Mouse (Mus musculus) cerebellum, adult 9-10 months (tissue): Measurements from ENCODE around the gene Muc5b.
"Not testable (repeated sequence)": the region's sequence is repeated elsewhere in the genome, so short reads cannot be mapped to it uniquely, and the experiment has no call there.

ENCODE experiments used
- DNase-seq: peaks from one replicate; pipeline ENCODE4 v3.0.0; 2022

The Muc5b gene

DNA sequence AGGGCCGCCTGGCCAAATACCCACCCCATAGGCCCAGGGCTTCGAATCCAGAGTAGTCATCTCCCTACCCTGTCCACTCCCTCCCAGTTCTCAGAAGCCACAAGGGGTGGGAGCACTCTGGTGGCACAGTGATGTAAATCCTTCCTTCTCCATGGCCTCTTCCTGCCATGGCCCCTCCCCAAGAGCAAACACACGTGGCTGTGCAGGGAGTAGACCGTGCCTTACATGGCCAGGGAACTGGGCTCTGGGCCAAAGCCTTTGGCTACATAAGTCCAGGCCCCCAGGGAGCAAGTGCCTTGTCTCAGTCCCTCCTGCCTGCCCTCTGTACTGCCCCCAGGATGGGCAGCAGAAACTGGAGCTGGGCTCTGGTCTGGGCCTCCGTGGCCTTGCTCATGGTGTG is at the start of gene Muc5b:
Muc5b (plus strand) TSS at position 292 of the 400 bp plus-strand sequence.
- DNase-seq, result no peak

DNA sequence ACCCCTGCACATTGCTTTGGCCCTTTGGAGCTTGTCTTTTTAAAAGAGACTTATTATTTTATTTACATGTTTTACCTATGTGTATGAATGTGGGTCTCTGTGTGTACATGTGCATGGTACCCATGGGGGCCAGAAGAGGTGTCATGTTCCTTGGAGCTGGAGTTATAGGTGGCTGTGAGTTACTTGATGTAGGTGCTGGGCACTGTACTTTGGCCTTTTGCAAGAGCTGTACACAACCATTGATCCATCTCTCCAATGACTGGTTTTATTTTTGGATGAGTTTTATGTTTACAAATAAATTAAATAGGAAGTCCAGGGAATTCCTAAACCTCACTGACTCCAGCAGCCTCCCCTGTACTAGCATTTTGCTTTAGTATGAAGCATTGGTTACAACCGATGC is 44.6 kb upstream of the Muc5b start:
- no peak for DNase-seq

DNA sequence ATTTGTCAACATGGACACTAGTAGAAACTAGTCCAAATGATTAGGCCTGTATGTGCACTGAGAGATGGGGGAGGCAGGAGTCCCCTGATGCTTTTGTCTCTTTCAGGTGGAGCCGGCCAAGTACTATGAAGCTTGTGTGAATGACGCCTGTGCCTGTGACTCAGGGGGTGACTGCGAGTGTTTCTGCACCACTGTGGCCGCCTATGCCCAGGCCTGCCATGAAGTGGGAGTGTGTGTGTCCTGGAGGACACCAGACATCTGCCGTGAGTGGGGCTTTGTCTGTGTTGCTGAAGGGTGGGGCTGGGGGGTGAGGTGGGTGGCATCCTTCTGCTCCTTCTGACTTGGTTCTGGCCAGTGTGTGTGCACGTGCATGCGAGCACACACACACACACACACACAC is 35.7 kb upstream of the Muc5b start:
- DNase-seq, result no peak

DNA sequence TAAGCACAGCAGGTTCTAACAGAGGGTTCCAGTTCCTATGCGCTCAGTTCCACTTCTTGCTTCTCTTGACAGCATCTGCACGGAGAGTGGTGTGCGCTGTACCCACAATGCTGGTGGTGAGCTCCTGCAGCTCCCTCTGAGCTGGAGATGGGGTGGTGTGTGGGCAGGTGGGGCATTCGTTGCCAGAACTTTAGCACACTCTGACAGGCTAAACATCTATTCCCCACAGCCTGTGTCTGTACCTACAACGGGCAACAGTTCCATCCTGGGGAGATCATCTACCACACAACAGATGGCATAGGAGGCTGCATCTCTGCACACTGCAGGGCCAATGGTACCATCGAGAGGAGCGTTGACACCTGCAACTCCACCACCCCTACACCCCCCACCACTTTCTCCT is 33.5 kb upstream of the Muc5b start:
- DNase-seq, result no peak

DNA sequence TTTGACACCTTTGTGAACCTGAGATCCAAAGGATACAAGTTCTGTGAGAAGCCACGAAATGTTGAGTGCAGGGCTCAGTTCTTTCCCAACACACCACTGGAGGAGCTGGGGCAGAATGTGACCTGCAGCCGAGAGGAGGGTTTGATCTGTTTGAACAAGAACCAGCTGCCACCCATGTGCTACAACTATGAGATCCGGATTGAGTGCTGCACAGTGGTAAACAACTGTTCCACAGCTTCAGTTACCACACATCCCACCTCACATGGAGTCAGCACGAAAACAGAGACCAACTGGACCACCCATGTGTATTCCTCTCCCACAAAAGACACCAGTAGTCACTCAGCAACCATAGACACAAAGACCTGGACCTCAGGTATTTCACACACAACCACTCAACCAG is 31.0 kb upstream of the Muc5b start:
- DNase-seq, result not testable (repeated sequence)

DNA sequence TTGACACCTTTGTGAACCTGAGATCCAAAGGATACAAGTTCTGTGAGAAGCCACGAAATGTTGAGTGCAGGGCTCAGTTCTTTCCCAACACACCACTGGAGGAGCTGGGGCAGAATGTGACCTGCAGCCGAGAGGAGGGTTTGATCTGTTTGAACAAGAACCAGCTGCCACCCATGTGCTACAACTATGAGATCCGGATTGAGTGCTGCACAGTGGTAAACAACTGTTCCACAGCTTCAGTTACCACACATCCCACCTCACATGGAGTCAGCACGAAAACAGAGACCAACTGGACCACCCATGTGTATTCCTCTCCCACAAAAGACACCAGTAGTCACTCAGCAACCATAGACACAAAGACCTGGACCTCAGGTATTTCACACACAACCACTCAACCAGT is 28.9 kb upstream of the Muc5b start:
- DNase-seq, result not testable (repeated sequence)

DNA sequence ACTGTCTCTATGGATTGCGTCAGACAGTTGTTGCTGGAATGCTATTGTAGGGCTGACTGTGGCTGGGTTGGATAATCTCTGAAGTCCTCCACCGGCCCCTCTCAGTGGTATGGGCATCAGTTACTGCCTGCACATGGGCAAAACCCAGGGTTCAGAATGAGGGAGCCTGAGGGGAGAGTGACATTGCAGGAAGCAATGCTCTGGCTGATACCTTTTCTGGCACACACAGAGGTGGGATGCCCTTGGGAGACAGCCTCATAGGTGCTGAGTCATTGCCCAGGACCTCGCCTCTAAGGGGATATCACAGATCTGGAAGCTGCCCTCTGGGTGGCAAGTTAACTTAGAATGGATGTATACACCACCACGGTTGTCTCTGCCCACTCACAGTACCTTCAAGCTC is 25.5 kb upstream of the Muc5b start:
- no peak for DNase-seq

DNA sequence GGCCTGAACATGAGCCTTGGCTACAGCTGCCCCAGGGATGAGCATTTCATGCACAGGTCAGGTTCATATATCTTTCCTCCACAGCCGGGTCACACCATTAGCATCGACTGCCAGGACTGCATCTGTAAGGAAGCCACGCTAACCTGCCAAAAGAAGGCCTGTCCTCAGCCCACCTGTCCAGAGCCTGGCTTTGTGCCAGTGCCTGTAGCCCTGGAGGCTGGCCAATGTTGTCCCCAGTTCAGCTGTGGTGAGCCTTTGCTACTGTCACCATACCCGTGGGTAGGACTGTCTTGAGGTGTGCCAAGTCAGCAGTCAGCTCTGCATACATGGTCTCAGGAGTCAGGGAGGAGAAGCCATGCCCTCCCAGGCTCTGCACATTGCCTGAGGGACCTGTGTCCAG is 23.5 kb upstream of the Muc5b start:
- DNase-seq, result peak; percentile 8

DNA sequence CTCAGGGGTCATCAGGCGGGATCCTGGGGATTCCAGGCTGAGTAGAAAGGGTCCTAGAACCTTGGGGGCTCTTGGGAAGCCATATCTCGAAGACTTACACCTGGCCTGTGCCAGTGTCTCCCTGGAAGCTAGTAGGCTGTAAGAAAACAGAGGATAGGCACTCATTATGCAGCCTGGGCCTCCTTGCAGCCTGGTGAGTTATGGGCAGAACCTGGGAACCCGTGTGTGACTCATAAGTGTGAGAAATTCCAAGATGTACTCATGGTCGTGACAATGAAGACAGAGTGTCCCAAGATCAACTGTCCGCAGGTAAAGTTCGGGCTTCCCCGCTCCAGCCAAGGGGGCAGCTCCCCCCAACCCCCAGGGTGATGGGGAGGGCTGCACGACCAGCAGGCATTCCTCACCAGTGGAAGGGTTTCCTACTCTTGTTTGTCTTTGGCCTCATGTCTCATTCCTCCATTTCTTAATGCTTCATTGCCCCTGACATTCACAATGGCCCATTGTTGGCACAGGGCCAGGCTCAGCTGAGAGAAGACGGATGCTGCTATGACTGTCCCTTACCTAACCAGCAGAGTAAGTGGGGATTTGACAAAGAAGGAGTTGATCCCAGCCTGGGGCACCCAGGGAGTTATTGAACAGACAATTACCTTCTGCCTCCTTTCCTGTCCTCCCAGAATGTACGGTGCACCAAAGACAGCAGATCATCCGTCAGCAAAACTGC is 21.4 kb upstream of the Muc5b start:
- peak; percentile 9 for DNase-seq

DNA sequence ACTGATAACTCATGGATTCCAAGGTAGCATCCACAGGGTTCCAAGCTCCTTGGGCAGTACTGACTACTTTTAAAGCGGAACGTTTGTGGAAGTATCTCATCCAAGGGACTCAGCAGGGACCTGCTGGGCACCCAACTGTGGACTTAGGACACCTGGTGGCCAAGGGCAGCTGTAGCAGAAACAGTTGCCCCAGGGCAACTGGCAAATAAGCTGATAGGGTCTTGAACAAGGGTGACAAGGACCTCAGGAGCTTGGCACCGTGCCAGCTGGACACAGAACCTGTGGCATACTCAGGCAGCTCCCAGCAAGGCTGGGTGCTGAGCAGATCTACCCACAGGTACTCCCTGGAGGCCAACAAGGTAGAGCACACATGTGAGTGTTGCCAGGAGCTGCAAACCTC is 20.6 kb upstream of the Muc5b start:
- no peak for DNase-seq

DNA sequence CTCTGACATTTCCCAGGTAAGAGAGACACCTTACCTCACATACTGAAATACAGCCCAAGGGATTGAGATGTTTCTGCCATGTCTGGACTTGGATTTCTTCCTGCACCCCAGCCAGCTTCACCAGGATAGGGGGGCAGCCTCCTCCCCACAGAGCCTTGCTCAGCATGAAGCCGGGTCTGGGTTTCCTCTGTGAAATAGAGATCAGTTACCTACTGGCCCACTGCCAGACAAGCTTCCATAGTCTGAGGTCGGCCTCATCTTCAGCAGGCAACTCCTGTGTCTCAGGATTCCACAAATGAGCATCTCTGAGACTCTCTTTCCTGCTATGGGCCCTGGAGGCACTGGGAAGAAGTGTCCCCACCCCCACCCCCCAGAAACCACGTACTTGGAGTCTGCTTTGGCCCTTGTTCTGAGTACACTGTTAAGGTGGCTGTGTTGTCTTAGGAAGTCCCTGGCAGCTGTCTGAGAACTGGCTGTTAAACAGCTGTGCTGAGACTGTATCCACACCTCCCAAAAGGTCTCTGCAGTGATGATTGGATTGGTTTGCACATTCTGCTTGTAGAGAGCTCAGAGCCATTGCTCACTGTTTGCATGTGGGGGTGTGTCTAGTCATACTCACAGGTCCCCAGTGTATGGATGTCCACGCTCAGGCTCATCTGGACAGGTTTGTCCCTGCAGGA is 16.1 kb upstream of the Muc5b start:
- DNase-seq, result no peak

DNA sequence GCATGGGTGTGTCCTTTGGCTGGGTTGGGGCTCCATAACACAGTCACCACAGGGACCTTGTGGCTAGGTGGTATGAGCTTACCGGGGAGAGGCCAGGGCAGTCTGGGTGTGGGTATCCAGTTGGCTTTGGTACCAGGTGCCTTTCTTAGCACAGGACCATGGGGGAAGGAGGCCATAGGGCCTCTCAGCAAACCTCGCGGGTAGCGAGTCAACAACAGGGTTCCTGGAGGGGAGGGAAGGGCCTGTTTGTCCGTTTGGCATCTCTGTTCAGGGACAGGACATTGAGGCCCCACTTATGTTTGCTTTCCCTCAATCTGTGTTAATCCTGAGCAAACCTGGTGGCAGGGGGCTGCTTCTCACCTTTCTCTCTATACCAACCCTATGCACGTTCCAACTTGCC is 15.2 kb upstream of the Muc5b start:
- no peak for DNase-seq

DNA sequence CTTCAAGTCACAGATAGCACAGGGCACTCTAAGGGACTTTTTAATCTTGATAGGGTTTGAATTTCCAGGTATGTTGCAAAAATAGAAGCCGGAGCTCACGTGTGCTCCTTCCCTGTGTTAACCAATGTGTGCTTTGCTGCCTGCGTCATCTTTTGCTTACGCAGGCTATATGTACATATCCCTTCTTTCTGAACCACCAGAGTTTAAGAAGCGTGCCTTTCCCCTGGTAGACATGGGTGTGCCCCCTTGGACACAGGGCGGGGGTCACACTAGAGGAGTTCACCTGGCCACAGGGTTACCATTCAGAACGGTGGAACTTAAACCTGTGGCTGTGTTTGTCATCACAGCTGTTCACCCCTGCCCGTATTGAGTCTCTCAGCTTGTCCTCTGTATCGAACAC is 14.5 kb upstream of the Muc5b start:
- DNase-seq, result no peak

DNA sequence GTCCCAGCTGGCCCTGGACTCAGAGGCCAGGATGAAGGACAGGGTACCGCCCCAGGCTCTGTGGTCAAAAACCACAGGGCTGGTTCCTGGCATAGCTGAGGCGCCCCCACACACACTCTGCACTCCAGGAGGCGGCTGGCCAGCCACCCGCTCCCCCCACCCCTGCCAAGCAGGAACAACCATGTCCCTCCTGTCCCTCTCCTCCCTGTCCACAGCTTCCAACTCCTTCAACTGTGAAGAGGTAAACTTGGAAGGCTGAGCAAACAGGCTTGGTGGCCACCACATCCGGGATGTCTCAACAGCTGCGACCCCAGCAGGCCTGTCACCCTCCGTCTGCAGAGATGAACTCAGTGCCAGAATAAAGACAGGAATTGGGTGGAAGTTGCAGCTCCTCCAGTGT is 2.9 kb upstream of the Muc5b start:
- no peak for DNase-seq

DNA sequence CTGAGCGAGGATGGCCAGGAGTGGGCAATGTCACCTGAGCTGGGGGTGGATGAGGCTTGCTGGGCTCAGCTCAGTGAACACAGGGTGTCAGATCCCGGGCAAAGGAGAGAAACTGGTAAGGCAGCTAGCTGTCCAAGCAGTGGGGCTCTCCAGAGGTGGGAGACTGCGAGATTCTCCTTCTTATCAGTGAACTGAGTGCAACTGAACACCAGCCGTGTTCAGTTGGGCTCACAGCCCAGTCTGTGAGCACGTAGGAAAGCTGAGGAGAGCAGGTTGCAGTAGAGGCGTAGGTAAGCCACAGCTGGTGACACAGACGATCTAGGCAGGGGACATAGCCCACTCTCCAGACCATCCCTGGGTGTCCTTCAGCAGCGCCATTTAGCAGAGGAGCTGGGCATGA is 2.4 kb upstream of the Muc5b start:
- DNase-seq, result no peak

DNA sequence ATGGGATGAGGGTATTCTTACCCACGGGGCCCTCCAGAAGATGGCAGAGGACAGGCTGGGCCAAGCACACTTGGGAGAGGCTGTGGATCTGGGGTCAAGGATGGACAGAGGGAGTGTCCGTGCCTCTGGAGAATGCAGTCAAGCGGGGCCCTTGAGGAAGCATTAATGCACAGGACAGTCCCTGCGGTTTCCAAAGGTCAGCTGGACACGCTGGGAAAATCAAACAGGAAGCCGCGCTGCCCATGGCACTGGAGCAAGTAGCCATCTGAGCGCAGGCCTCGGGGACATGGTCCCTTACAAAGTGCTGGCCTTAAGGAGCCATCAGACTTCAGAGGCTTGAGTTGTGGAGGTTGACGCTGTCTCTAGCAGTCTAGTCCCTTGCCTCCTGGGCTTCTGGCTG is 1.5 kb downstream of the Muc5b start:
- no peak for DNase-seq

DNA sequence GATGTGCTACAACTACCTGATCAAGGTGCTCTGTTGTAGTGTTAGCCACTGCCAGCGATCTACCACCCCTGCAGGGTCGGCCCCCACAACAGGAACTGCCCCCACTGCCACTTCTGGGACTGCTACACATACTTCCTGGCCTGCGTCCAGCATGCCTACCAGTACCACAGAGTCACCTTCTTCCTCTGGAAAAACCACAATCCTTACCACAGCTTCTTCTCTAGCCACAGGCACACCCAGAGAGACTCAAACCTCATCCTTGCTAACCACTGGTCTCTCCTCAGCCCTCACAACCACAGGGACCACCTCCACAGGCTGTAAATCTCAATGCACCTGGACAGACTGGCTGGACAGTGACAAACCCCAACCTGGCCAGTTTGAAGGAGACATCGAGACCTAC is 22.2 kb downstream of the Muc5b start:
- no peak for DNase-seq

DNA sequence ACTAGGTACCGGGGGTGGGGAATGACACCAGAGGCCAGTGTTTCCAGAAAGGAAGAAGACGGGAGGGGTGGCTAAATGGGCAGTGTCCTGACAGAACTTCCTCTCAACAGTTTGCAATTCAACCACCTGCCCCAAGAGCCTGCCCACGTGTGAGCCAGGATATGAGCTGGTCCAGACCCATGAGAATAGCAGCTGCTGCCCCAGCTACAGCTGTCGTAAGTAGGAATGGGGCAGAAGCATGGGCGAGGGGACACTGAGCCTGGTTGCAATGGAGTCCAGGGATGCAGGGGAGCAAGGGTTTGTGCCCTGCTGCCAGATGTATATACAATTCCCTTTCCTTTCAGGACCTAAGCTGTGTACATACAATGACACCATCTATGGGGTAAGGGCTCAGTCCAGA is 30.8 kb downstream of the Muc5b start:
- DNase-seq, result no peak

DNA sequence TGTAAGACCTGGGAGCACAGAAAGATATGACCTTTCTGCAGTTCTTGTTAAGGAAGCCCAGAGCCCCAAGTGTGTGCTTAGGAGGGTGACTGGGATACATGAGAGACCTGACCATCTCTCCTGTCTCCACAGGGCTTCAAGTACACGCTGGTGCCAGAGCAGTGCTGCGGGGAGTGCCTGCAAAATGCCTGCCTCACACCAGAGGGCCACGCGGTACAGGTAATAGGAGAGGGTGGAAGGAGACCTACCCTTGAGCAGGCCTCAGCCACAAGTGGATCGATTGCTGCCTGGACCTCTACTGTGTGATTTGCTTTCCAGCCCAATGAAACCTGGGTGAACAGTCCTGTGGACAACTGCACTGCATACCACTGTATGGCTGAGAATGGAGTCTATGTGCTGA is 31.7 kb downstream of the Muc5b start:
- DNase-seq, result no peak

DNA sequence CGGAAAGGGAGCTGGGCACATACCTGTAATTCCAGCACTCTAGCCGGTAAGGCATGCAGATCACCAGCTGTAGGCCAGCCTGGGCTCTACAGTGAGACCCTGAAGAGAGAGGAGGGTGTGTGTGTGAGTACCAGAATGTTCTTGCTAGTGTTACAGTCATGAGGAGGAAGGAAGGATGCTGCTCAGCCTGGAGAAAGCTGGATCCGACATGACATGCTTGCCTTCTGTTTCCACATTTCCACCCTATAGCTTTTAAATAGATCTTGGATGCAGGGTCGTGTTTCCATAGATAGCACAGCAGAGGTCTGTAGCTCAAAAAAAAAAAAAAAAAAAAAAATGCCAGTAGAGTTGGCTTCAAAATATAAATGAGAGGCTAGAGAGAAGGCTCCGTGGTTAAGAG is 36.0 kb downstream of the Muc5b start:
- no peak for DNase-seq

DNA sequence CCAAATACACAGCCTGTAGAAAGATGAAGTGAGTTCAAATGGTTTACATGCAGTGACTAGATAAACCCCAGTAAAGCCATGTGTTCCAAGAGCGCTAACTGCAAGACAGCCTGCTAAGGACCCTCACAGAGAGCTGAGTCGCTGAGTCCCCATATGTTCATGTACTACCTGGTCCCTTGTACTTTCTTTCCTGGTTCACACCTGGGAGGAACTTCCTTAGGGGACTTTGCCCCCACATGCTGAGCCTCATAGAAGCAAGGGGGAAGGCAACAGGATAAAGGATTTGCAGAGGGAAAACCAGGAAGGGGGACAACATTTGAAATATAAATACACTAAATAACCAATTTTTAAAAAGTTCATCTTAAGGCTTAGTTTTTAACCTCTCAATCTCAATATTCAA is 39.9 kb downstream of the Muc5b start:
- no peak for DNase-seq

DNA sequence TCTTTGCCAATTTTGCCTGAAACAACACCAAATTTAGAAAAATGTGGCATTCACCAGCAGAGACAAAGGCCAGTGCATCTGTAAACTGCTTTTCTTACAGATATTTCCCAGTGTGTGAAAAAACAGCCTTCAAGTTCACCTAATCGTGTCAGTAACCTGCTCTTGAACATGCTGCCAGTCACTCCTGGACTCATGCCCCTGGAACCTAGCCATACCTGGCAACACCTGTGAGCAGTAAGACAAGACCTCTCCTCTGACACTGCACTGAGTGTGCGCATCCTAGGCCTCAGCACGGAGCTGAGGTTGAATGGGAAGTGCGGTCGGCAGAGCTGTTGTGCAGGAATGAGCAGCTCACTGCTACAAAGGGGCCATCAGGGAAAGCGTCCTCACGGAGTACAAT is 53.3 kb downstream of the Muc5b start:
- DNase-seq, result peak; percentile 54

DNA sequence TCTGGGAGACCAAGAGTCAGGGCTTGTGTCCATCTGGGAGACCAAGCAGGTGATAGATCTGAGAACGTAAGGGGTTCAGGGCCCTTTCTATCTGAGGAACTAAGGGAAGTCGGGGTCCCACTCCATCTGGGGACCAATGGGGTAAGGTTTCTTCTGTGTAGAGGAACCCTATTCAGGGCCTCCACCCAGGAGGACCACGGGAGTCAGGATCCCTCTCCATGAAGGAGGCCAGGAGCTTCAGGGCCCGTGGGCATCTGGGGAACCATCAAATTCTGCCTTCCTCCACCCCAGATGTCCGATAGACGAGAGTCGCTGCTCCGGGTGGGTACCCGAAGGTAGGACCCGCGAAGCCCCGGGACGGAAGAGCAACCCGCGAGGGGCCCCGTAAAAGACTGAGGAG is 63.0 kb downstream of the Muc5b start:
- DNase-seq, result peak; percentile 43

DNA sequence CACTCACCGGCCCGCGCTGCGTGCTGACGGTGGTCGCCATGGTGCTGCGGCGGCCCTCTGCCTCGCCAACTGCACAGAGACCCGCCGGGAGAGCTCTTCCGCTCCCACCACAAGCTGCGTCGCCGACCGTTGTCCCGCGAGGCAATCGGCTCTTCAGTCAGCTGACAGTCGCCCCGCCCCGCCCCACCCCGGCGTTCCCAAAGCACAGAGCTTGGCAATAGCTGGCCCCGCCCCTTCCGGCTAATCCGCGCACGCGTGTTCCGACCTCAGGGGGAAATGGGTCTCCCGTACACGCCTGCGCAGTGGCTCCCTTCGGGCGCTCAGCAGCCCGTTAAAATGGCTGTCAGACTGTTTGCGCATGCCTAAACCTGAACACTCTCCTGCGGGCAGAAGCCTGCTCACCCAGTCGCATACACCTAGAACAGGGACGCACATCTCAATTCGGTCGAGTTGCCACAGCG is 63.4 kb downstream of the Muc5b start:
- peak; percentile 99 for DNase-seq

DNA sequence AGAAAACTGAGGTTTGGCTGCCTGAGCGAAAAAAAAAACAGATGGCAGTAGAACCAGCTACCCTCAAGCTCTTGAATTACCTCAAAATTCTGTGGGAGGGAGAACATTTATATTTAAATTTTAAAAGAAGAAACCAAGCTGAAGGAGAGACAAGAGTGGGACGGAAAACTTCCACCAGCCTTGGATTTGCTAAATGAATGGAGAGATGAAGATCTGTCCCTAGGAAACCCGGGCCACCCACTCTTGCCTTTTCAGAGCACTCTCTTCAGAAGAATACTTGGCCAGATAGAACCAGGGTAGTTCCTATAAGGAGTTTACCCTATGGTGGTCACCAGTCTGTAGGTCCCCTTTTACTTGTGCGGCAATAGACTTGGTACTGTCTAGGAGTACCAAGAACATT is 63.9 kb downstream of the Muc5b start:
- DNase-seq, result no peak
